ENCODE assay signal across 9 mouse cellular contexts in genomic region chr16:90676920-90677574, GRCm38 (mm10). TPM values are rescaled to one million over a fixed set of nuclear protein-coding genes. Genes with fewer than 3 reads are reported as not detected.
DNase-seq lines count a peak whose midpoint lies in the region; ATAC-seq and TF ChIP-seq lines count a peak whose summit lies in the region.
"Had no signal": no experiment of that assay in that cellular context is flagged by ENCODE, and none has a peak within 500 bp of the region (broad histone marks: within the 10 kb centered on the region; RNA-seq: fewer than 3 reads in every experiment).

No protein-coding gene starts in this region.

- H3K27ac ChIP-seq in heart, embryonic 10.5 days: no peak overlapping the region
- no peak overlapping the region for H3K27ac ChIP-seq in lung, embryonic 14.5 days (ENCODE audit: low read depth)
- no peak overlapping the region for H3K27ac ChIP-seq in forebrain, embryonic 12.5 days
- H3K27ac ChIP-seq in forebrain, embryonic 14.5 days (ENCODE audit: low read depth, low read length): no peak overlapping the region
- H3K27ac ChIP-seq: liver, embryonic 14.5 days had no signal

- no peak overlapping the region for H3K4me3 ChIP-seq in heart, embryonic 10.5 days
- H3K4me3 ChIP-seq in lung, embryonic 14.5 days (ENCODE audit: low read depth, low read length): no peak overlapping the region
- no peak overlapping the region for H3K4me3 ChIP-seq in forebrain, embryonic 12.5 days (replicated peaks)
- H3K4me3 ChIP-seq in forebrain, embryonic 14.5 days (ENCODE audit: low read depth, low read length): no peak overlapping the region

- DNase-seq in heart, adult 11 months: peak; percentile 99
- no peak for DNase-seq in heart, embryonic 10.5 days (ENCODE audit: low spot score)
- peak; percentile 28 to 36 for DNase-seq in adrenal gland, adult 18-20 months (ENCODE audit: low spot score in 2 of 2)
- peak; percentile 77 to 87 for DNase-seq in heart, adult 9 months (ENCODE audit: low spot score in 2 of 2)
- peak; percentile 52 for DNase-seq in lung, embryonic 14.5 days
- no peak for DNase-seq in forebrain, embryonic 14.5 days (ENCODE audit: low spot score)
- DNase-seq in thymus, postnatal 25 days: no peak

- peak overlapping the region; percentile 26; the same call in 1 of the 2 replicates for H3K4me2 ChIP-seq in lung, embryonic 14.5 days
- no peak overlapping the region for H3K4me2 ChIP-seq in forebrain, embryonic 12.5 days
- no peak overlapping the region for H3K4me2 ChIP-seq in forebrain, embryonic 14.5 days (ENCODE audit: low read length)

- no peaks in the 10 kb centered on the region for H3K9me3 ChIP-seq in heart, embryonic 10.5 days
- H3K9me3 ChIP-seq in lung, embryonic 14.5 days (ENCODE audit: low read depth, low read length): 0 out of 2 replicates have a peak, but pooled peaks cover 3% of the 10 kb centered on the region
- H3K9me3 ChIP-seq in forebrain, embryonic 12.5 days: peaks cover 4% of the 10 kb centered on the region; the same call in 1 of the 2 replicates
- no peaks in the 10 kb centered on the region for H3K9me3 ChIP-seq in forebrain, embryonic 14.5 days (replicated peaks; ENCODE audit: control insufficient read depth, low read length)

- no peak overlapping the region for H3K9ac ChIP-seq in lung, embryonic 14.5 days
- H3K9ac ChIP-seq in forebrain, embryonic 12.5 days: no peak overlapping the region
- H3K9ac ChIP-seq in forebrain, embryonic 14.5 days (ENCODE audit: low read length): no peak overlapping the region
- H3K9ac ChIP-seq: liver, embryonic 14.5 days had no signal

- H3K27me3 ChIP-seq in heart, embryonic 10.5 days (ENCODE audit: insufficient read depth, poor library complexity, severe bottlenecking): no peaks in the 10 kb centered on the region
- no peaks in the 10 kb centered on the region for H3K27me3 ChIP-seq in lung, embryonic 14.5 days (ENCODE audit: insufficient read depth, low read length)
- no peaks in the 10 kb centered on the region for H3K27me3 ChIP-seq in forebrain, embryonic 12.5 days
- H3K27me3 ChIP-seq in forebrain, embryonic 14.5 days (replicated peaks; ENCODE audit: control insufficient read depth, insufficient read depth, low read length): no peaks in the 10 kb centered on the region

- no peaks in the 10 kb centered on the region for H3K4me1 ChIP-seq in heart, embryonic 10.5 days
- no peaks in the 10 kb centered on the region for H3K4me1 ChIP-seq in lung, embryonic 14.5 days (ENCODE audit: insufficient read depth)
- H3K4me1 ChIP-seq in forebrain, embryonic 12.5 days: no peaks in the 10 kb centered on the region
- H3K4me1 ChIP-seq in forebrain, embryonic 14.5 days (ENCODE audit: control insufficient read depth, insufficient read depth, low read length): no peaks in the 10 kb centered on the region

- TF ChIP-seq CTCF in lung, embryonic 14.5 days (IDR thresholded peaks at IDR 0.05; ENCODE audit: low read depth): no peak

- ATAC-seq in lung, embryonic 14.5 days (ENCODE audit: insufficient read depth): 0 out of 2 replicates have a peak, but pooled peaks have one; percentile 13
- ATAC-seq in forebrain, embryonic 12.5 days (ENCODE audit: low FRiP score): no peak
- no peak for ATAC-seq in forebrain, embryonic 14.5 days

- H3K36me3 ChIP-seq in heart, embryonic 10.5 days: no peaks in the 10 kb centered on the region
- H3K36me3 ChIP-seq in lung, embryonic 14.5 days (ENCODE audit: insufficient read depth): no peaks in the 10 kb centered on the region
- no peaks in the 10 kb centered on the region for H3K36me3 ChIP-seq in forebrain, embryonic 12.5 days (replicated peaks)
- H3K36me3 ChIP-seq in forebrain, embryonic 14.5 days (ENCODE audit: control insufficient read depth, insufficient read depth, low read length): no peaks in the 10 kb centered on the region

- 67% methylated on average over 20 of the region's 20 CpGs for WGBS in heart, embryonic 10.5 days
- WGBS in lung, embryonic 14.5 days: 36% methylated on average over 20 of the region's 20 CpGs
- 92% methylated on average over 20 of the region's 20 CpGs for WGBS in forebrain, embryonic 12.5 days
- 91% methylated on average over 20 of the region's 20 CpGs for WGBS in forebrain, embryonic 14.5 days

RNA-seq across cellular contexts. Expression of gene Mis18a, which starts 50.2 kb away (rescaled TPM):
- 44.7 and 64.0 TPM in 2 replicates for polyA plus RNA-seq in heart, embryonic 10.5 days (2016; fragmentation: Nextera tagmentation; extraction: Ambion mirVana)
- total RNA-seq in adrenal gland, adult 18-20 months (2021): 1 to 10 TPM; 3.4 to 5.8 TPM
- polyA plus RNA-seq in lung, embryonic 14.5 days (2014; fragmentation: Nextera tagmentation; extraction: Ambion mirVana): 84.8 and 86.2 TPM in 2 replicates
- polyA plus RNA-seq in forebrain, embryonic 12.5 days (2016; fragmentation: Nextera tagmentation; extraction: Ambion mirVana): 80.1 and 82.0 TPM in 2 replicates
- polyA plus RNA-seq in forebrain, embryonic 14.5 days (2014; fragmentation: Nextera tagmentation; extraction: Ambion mirVana): 56.5 and 57.8 TPM in 2 replicates

Comparison
In these comparisons a context has a peak if more than half of its experiments do, and no peak if none do; other contexts are left out.
1. DNase-seq: peak in heart, adult 11 months (single experiment), adrenal gland, adult 18-20 months (2 of 2), heart, adult 9 months (2 of 2) and lung, embryonic 14.5 days (single experiment); none in heart, embryonic 10.5 days (single experiment), forebrain, embryonic 14.5 days (single experiment) and thymus, postnatal 25 days (single experiment).